Mouse (Mus musculus) olfactory bulb, adult 2 months (tissue): ENCODE results near the gene Cdk18.

ENCODE experiments used
- CTCF ChIP-seq: fragments of 200-500 bp; IDR thresholded peaks from 2 replicates; pipeline ENCODE4 v1.5.1; 2012; ENCODE audit warnings: low read depth, mild to moderate bottlenecking, low read length, moderate library complexity; ENCODE audit not compliant: insufficient read depth
- POLR2A ChIP-seq: fragments of 200-500 bp; IDR thresholded peaks from 2 replicates; pipeline ENCODE4 v1.6.1; 2012; ENCODE audit warnings: mild to moderate bottlenecking, low read depth, low read length, moderate library complexity; ENCODE audit not compliant: insufficient read depth

- TF ChIP-seq CTCF (no peak), POLR2A (no peak)
Observed at GRCm38 (mm10) chr1:132090266-132090665, 49.2 kb downstream of the Cdk18 start.
